Mouse (Mus musculus) heart, postnatal 36 days (tissue): ENCODE data around the gene Gm3159. TPM values are rescaled to one million over a fixed set of nuclear protein-coding genes. Genes with fewer than 3 reads are reported as not detected.
"Not testable (repeated sequence)": the region's sequence is repeated elsewhere in the genome, so short reads cannot be mapped to it uniquely, and the experiment has no call there.

Source experiments
- DNase-seq, 2 experiments: peaks; one replicate each; pipeline ENCODE4 v3.0.0; 2021 to 2022
- intact Hi-C: fragments of 180-260 bp; cut with DNase I; formaldehyde crosslinking; loops from one replicate; pipeline ENCODE4 v1.15.1; 2025
- total RNA-seq, 2 experiments: library from RNA; stranded (reverse); gene quantifications; 2 replicates each; pipeline ENCODE4 v1.2.3; 2021

Gene Gm3159
- not detected for total RNA-seq

GRCm38 (mm10) chr14:4397226-4397625 lies at the start of gene Gm3159:
Gene Gm3159, plus strand, starts transcription at chr14:4397526.
- intact Hi-C loops, DNase-seq: not testable (repeated sequence)

- DNase-seq, intact Hi-C loops: not testable (repeated sequence)
Observed at GRCm38 (mm10) chr14:4368991-4369390, 28.3 kb upstream of the Gm3159 start.

- intact Hi-C loops, DNase-seq: not testable (repeated sequence)
Observed at GRCm38 (mm10) chr14:4369691-4370090, 27.6 kb upstream of the Gm3159 start.

- DNase-seq, intact Hi-C loops: not testable (repeated sequence)
Observed at GRCm38 (mm10) chr14:4377871-4378270, 19.5 kb upstream of the Gm3159 start.

GRCm38 (mm10) chr14:4385606-4386005 lies 11.7 kb upstream of the Gm3159 start:
- intact Hi-C loops = not testable (repeated sequence)

GRCm38 (mm10) chr14:4392841-4393530 lies 4.3 kb upstream of the Gm3159 start:
- DNase-seq, intact Hi-C loops: not testable (repeated sequence)

More at GRCm38 (mm10) chr14:4385606-4386005, 11.7 kb upstream of the Gm3159 start:
- DNase-seq = not testable (repeated sequence)

GRCm38 (mm10) chr14:4398624-4399023 lies 1.3 kb downstream of the Gm3159 start:
- intact Hi-C loops, DNase-seq: not testable (repeated sequence)

- DNase-seq = not testable (repeated sequence)
Observed at GRCm38 (mm10) chr14:4400115-4400789, 2.9 kb downstream of the Gm3159 start.

GRCm38 (mm10) chr14:4401245-4401644 lies 3.9 kb downstream of the Gm3159 start:
- DNase-seq, intact Hi-C loops: not testable (repeated sequence)

More at GRCm38 (mm10) chr14:4400115-4400789, 2.9 kb downstream of the Gm3159 start:
- intact Hi-C loops = not testable (repeated sequence)

- DNase-seq, intact Hi-C loops: not testable (repeated sequence)
Observed at GRCm38 (mm10) chr14:4403840-4404239, 6.5 kb downstream of the Gm3159 start.

- DNase-seq, intact Hi-C loops: not testable (repeated sequence)
Observed at GRCm38 (mm10) chr14:4409939-4410338, 12.6 kb downstream of the Gm3159 start.

GRCm38 (mm10) chr14:4414965-4415835 lies 17.9 kb downstream of the Gm3159 start, which contains the start of gene Gm3164:
Gene Gm3164, plus strand, starts transcription at chr14:4415448.
- intact Hi-C loops = not testable (repeated sequence)
- peak; percentile 69 to 71 for DNase-seq

GRCm38 (mm10) chr14:4430692-4431091 lies 33.4 kb downstream of the Gm3159 start, which contains the start of gene Gm3173:
Gene Gm3173, plus strand, starts transcription at chr14:4430992.
- DNase-seq, intact Hi-C loops: not testable (repeated sequence)

Other genes starting within 250 kb of the Gm3159 start
- not detected for gene Gm3127, start 232.5 kb upstream of the Gm3159 start, total RNA-seq
- under 1 TPM in 1 of 2 experiments, not detected in 1; 0.17 TPM for gene Gm2974, start 214.9 kb upstream of the Gm3159 start, total RNA-seq
- gene Gm3138, start 147.9 kb upstream of the Gm3159 start, total RNA-seq = not detected
- gene Gm3149, start 80.2 kb upstream of the Gm3159 start, total RNA-seq = not detected
- gene 2610042L04Rik, start 62.8 kb upstream of the Gm3159 start, total RNA-seq = not detected
- gene Gm3164, start 17.9 kb downstream of the Gm3159 start, total RNA-seq = under 1 TPM in 1 of 2 experiments, not detected in 1; 0.17 TPM
- not detected for gene Gm3173, start 33.5 kb downstream of the Gm3159 start, total RNA-seq
- gene Gm3182, start 84.2 kb downstream of the Gm3159 start, total RNA-seq = not detected
- gene Gm3047, start 157.9 kb downstream of the Gm3159 start, total RNA-seq = not detected
- not detected for gene Gm8159, start 234.8 kb downstream of the Gm3159 start, total RNA-seq